Mouse (Mus musculus) lung, embryonic 16.5 days (tissue): Measurements from ENCODE around the gene Krt6a. TPM values are rescaled to one million over a fixed set of nuclear protein-coding genes. Genes with fewer than 3 reads are reported as not detected.

Experiments used
- ATAC-seq: fragments of 200-750 bp; cut with Nextera tagmentation; 2 replicates; pipeline ENCODE4 v1.8.0; 2017; ENCODE audit warnings: low read depth, mild to moderate bottlenecking, moderate library complexity
- H3K27ac ChIP-seq: fragments of 300-500 bp; sonication (generic); 2 replicates; pipeline ENCODE4 v1.5.1; 2014; ENCODE audit warnings: mild to moderate bottlenecking, control low read depth, low read length
- H3K27me3 ChIP-seq: fragments of 300-500 bp; sonication (generic); 2 replicates; pipeline ENCODE4 v1.6.1; 2014; ENCODE audit warnings: low read depth, low read length, mixed read lengths; ENCODE audit not compliant: control insufficient read depth, insufficient read depth
- H3K36me3 ChIP-seq: fragments of 300-500 bp; sonication (generic); 2 replicates; pipeline ENCODE4 v1.6.1; 2014; ENCODE audit warnings: low read length; ENCODE audit not compliant: control insufficient read depth, insufficient read depth
- H3K4me1 ChIP-seq: fragments of 300-500 bp; sonication (generic); replicated peaks from 2 replicates; pipeline ENCODE4 v1.6.1; 2014; ENCODE audit warnings: low read length, mixed read lengths; ENCODE audit not compliant: control insufficient read depth, insufficient read depth
- H3K4me2 ChIP-seq: fragments of 300-500 bp; sonication (generic); 2 replicates; pipeline ENCODE4 v1.6.1; 2014; ENCODE audit warnings: low read depth, low read length, control low read depth
- H3K4me3 ChIP-seq: fragments of 300-500 bp; sonication (generic); 2 replicates; pipeline ENCODE4 v1.5.1; 2014; ENCODE audit warnings: mild to moderate bottlenecking, low read length, control low read depth
- H3K9ac ChIP-seq: fragments of 300-500 bp; sonication (generic); 2 replicates; pipeline ENCODE4 v1.6.1; 2014; ENCODE audit warnings: low read length, control low read depth
- H3K9me3 ChIP-seq: fragments of 300-500 bp; sonication (generic); 2 replicates; pipeline ENCODE4 v1.6.1; 2016; ENCODE audit warnings: low read length; ENCODE audit not compliant: control insufficient read depth
- WGBS: fragments of 180-500 bp; shearing (Covaris S2); extraction: QIAGEN DNeasy Blood & Tissue Kit; methylation state at CpG from one replicate; pipeline ENCODE4 v1.1.7; 2014; 5-methylcytosine and 5-hydroxymethylcytosine counted together
- polyA plus RNA-seq: library from polyadenylated mRNA; unstranded; fragments of >200 nt; fragmentation: Nextera tagmentation; extraction: Ambion mirVana; gene quantifications from 2 replicates; pipeline ENCODE4 v1.2.1, GENCODE M21; 2015

Gene Krt6a
- 0.67 and 1.3 TPM in 2 replicates for polyA plus RNA-seq

- Histone ChIP-seq H3K9ac (no peak within 1 kb of the TSS), H3K4me3 (no peak within 1 kb of the TSS), H3K9me3 (no peaks in the 10 kb centered on the region), H3K36me3 (no peaks in the 10 kb centered on the region), H3K27me3 (no peaks in the 10 kb centered on the region), H3K4me2 (no peak within 1 kb of the TSS), H3K4me1 (no peaks in the 10 kb centered on the region), H3K27ac (no peak within 1 kb of the TSS)
- 71% methylated on average over 5 of the region's 5 CpGs for WGBS
- ATAC-seq: no peak
These were observed at the start of gene Krt6a for GRCm38 (mm10) chr15:101694207-101694606. Krt6a (minus strand) TSS chr15:101694307.

DNA sequence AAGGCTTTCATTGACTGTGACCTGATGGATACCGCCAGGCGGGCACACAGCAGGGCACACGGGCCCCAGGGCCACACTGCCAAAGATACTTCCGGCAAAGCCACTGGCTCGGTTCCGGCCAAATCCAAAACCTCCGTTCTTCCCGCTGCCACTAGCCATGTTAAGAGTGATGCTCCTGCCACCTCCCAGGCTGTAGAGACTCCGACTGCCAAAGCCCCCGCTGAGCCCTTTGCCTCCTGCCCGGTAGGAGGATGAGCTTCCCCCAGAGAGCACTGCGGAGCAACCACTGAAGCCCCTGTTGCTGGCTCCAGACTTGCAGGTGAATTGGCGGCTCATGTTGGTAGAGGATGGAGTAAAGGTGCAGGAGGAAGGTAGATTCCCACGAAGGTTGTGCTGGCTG is 48.6 kb upstream of the Krt6a start, which contains the start of gene Krt71:
Gene Krt71 (minus strand): TSS at position 399 of the 400 bp plus-strand sequence.
- Histone ChIP-seq H3K9ac (no peak within 1 kb of the TSS), H3K4me1 (no peaks in the 10 kb centered on the region), H3K36me3 (no peaks in the 10 kb centered on the region), H3K4me3 (no peak within 1 kb of the TSS), H3K27ac (no peak within 1 kb of the TSS), H3K27me3 (no peaks in the 10 kb centered on the region), H3K4me2 (no peak within 1 kb of the TSS), H3K9me3 (no peaks in the 10 kb centered on the region)
- 57% methylated on average over 14 of the region's 14 CpGs for WGBS
- ATAC-seq: no peak

DNA sequence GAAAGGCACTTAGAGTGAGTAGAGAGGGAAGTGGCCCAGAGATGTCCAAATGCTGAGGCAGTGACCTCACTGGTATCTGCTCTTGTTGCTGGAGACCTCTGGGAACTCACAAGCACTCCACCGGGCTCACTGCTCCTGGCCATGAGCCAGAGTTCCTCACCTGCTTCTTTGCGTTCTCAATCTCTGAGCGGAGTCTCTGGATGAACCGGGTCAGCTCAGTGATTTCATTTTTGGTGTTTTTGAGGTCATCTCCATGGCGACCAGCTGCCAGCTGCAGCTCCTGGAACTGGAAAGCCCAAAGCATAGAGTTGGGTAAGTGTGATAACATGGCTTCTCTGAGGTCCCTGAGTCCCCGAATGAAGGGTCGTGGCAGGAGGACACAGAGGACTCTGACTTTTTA is 43.7 kb upstream of the Krt6a start:
- WGBS: 46% methylated on average over 7 of the region's 7 CpGs
- H3K4me2 ChIP-seq: no peak overlapping the region
- ATAC-seq: no peak
- H3K36me3 ChIP-seq: no peaks in the 10 kb centered on the region
- no peak overlapping the region for H3K4me3 ChIP-seq
- no peaks in the 10 kb centered on the region for H3K27me3 ChIP-seq
- H3K27ac ChIP-seq: no peak overlapping the region
- no peaks in the 10 kb centered on the region for H3K4me1 ChIP-seq
- H3K9me3 ChIP-seq: no peaks in the 10 kb centered on the region
- no peak overlapping the region for H3K9ac ChIP-seq

DNA sequence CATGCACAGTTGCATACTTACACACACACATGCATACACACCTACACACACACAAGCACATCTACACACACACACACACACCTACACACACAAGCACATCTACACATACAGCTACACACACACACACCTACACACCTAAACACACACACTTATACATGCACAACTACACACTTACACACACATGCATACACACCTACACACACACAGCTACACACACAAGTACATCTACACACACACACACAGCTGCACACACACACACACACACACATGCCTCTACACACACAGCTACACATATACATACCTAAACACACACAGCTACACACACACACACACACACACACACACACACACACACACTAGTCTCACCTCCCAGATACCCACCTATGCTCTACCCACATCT is 36.5 kb upstream of the Krt6a start:
- H3K9ac ChIP-seq: no peak overlapping the region
- no peaks in the 10 kb centered on the region for H3K9me3 ChIP-seq
- H3K4me1 ChIP-seq: no peaks in the 10 kb centered on the region
- no peak overlapping the region for H3K4me3 ChIP-seq
- ATAC-seq: no peak
- H3K27ac ChIP-seq: no peak overlapping the region
- H3K4me2 ChIP-seq: no peak overlapping the region
- no peaks in the 10 kb centered on the region for H3K36me3 ChIP-seq
- H3K27me3 ChIP-seq: no peaks in the 10 kb centered on the region

GRCm38 (mm10) chr15:101724686-101725085 is 30.6 kb upstream of the Krt6a start:
- no peaks in the 10 kb centered on the region for H3K36me3 ChIP-seq
- H3K9ac ChIP-seq: no peak overlapping the region
- H3K4me1 ChIP-seq: no peaks in the 10 kb centered on the region
- no peak overlapping the region for H3K27ac ChIP-seq
- no peak for ATAC-seq
- no peak overlapping the region for H3K4me2 ChIP-seq
- 31% methylated on average over 5 of the region's 5 CpGs for WGBS
- no peak overlapping the region for H3K4me3 ChIP-seq
- H3K27me3 ChIP-seq: no peaks in the 10 kb centered on the region
- no peaks in the 10 kb centered on the region for H3K9me3 ChIP-seq

- no peak for ATAC-seq
- H3K4me1 ChIP-seq: no peaks in the 10 kb centered on the region
- no peak overlapping the region for H3K4me2 ChIP-seq
- WGBS: 71% methylated on average over 3 of the region's 3 CpGs
- no peak overlapping the region for H3K9ac ChIP-seq
- H3K4me3 ChIP-seq: no peak overlapping the region
- no peaks in the 10 kb centered on the region for H3K36me3 ChIP-seq
- no peaks in the 10 kb centered on the region for H3K9me3 ChIP-seq
- no peak overlapping the region for H3K27ac ChIP-seq
- H3K27me3 ChIP-seq: no peaks in the 10 kb centered on the region
These were observed 21.7 kb upstream of the Krt6a start for GRCm38 (mm10) chr15:101715831-101716230.

DNA sequence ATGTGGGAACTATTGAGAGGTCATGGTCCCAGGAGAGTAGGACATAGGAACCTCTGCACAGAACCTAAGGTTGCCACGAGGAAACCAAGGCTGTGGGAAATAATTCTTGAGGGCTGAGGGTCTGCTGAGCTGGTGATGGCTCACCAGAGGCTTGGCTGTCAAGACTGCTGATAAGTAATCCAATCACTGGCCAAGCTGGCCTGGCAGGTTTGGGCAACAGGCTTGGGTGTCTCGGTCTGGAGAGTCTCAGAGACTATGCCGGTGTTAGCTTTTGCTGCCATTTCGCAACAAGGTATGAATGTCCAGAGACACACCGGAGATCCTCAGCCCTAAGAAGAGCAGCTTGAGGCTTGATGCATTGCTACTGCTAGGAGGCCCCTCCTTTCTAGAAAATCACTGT is 20.2 kb upstream of the Krt6a start:
- no peaks in the 10 kb centered on the region for H3K4me1 ChIP-seq
- no peaks in the 10 kb centered on the region for H3K9me3 ChIP-seq
- H3K36me3 ChIP-seq: no peaks in the 10 kb centered on the region
- H3K9ac ChIP-seq: no peak overlapping the region
- H3K4me2 ChIP-seq: no peak overlapping the region
- no peak overlapping the region for H3K4me3 ChIP-seq
- no peak for ATAC-seq
- 48% methylated on average over 5 of the region's 5 CpGs for WGBS
- no peaks in the 10 kb centered on the region for H3K27me3 ChIP-seq
- H3K27ac ChIP-seq: no peak overlapping the region

DNA sequence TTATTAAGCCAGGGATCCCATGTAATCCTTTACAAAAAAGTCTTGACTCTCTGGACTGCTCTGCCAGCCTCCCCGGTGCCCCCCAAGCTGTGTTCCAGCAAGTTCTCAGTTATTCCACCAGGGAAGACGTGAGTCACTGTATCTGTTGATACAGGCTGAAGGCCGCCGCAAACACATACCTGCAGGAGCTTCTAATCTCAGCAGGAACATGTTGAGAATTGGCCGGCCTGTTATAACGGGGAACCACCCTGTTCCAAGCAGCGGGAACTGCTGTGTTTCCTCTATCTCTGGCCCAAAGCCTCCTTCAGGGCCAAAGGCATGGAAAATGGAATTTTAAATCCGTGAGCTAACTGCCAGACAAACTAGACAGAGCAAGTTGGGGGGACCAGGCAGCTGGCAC is 19.6 kb upstream of the Krt6a start:
- H3K27me3 ChIP-seq: no peaks in the 10 kb centered on the region
- H3K9me3 ChIP-seq: no peaks in the 10 kb centered on the region
- H3K9ac ChIP-seq: no peak overlapping the region
- H3K4me1 ChIP-seq: no peaks in the 10 kb centered on the region
- no peak overlapping the region for H3K27ac ChIP-seq
- H3K36me3 ChIP-seq: no peaks in the 10 kb centered on the region
- no peak overlapping the region for H3K4me3 ChIP-seq
- H3K4me2 ChIP-seq: no peak overlapping the region
- 61% methylated on average over 8 of the region's 8 CpGs for WGBS
- no peak for ATAC-seq

DNA sequence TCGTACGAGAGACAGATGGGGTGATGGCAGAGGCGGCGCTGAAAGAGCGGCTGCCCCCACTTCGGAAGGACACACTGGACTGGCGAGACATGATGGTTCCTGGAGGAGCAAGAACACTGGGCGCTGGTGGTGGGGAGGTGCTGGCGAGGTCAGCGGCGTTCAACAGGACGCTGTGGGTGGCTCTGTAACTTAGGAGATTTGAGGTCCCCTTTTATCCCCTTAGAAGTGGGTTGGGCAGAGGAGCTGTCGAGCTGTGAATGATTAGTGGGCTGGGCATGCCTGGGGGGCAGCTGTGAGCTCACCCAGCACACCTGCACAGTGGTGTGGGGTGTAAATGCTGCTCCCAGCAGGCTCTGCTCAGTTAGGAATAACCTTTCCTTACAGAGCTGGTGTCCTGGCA is 18.6 kb upstream of the Krt6a start, which contains the start of gene Krt5:
Gene Krt5 (minus strand): TSS at position 179 of the 400 bp plus-strand sequence.
- H3K27me3 ChIP-seq: no peaks in the 10 kb centered on the region
- no peak within 1 kb of the TSS for H3K4me2 ChIP-seq
- H3K27ac ChIP-seq: no peak within 1 kb of the TSS

GRCm38 (mm10) chr15:101708683-101709082 is 14.6 kb upstream of the Krt6a start:
- no peak for ATAC-seq
- Histone ChIP-seq H3K9ac (no peak overlapping the region), H3K27me3 (no peaks in the 10 kb centered on the region), H3K36me3 (no peaks in the 10 kb centered on the region), H3K4me2 (no peak overlapping the region), H3K4me1 (no peaks in the 10 kb centered on the region), H3K27ac (no peak overlapping the region), H3K4me3 (no peak overlapping the region), H3K9me3 (no peaks in the 10 kb centered on the region)
- WGBS: 66% methylated on average over 11 of the region's 11 CpGs

More for the DNA sequence above, 18.6 kb upstream of the Krt6a start, which contains the start of gene Krt5:
- Histone ChIP-seq H3K4me1 (no peaks in the 10 kb centered on the region), H3K36me3 (no peaks in the 10 kb centered on the region), H3K9me3 (no peaks in the 10 kb centered on the region), H3K9ac (no peak within 1 kb of the TSS), H3K4me3 (no peak within 1 kb of the TSS)
- no peak; the same call in 1 of the 2 replicates for ATAC-seq
- WGBS: 43% methylated on average over 13 of the region's 13 CpGs
